10 mouse cellular contexts compared by ENCODE assay signal in the genomic region with DNA sequence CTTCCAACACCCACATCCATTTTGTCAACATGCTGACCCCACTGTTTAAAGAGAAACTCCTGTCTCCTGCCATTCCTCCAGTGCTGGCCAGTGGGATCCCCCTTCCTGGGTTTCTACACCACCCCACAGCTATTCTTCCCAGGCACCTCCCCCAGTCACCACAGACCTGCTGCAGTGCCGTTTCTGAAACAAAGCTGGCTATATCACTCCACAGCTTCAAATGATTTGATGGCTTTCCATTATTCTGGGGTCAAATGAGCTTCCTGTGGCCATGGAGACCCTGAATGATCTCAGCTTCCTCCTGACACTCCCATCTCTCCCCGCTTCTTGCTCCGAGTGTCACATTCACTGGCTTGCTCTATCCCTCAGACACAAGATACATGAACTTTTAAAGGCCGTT. TPM values are rescaled to one million over a fixed set of nuclear protein-coding genes. Genes with fewer than 3 reads are reported as not detected.
DNase-seq lines count a peak whose midpoint lies in the region; ATAC-seq and TF ChIP-seq lines count a peak whose summit lies in the region.
"Had no signal": no experiment of that assay in that cellular context is flagged by ENCODE, and none has a peak within 500 bp of the region (broad histone marks: within the 10 kb centered on the region; RNA-seq: fewer than 3 reads in every experiment).

No protein-coding gene starts in this region.

- peaks cover 3% of the 10 kb centered on the region; the same call in 1 of the 2 replicates for H3K27me3 ChIP-seq in heart, embryonic 15.5 days
- H3K27me3 ChIP-seq in forebrain, postnatal 0 days (ENCODE audit: insufficient read depth, low read length): no peaks in the 10 kb centered on the region
- H3K27me3 ChIP-seq in midbrain, embryonic 11.5 days (ENCODE audit: control insufficient read depth, insufficient read depth, low read length): no peaks in the 10 kb centered on the region

- ATAC-seq in heart, embryonic 15.5 days (replicated peaks; ENCODE audit: insufficient number of reproducible peaks, insufficient read depth, low FRiP score, low read depth): no peak
- ATAC-seq in forebrain, postnatal 0 days: no peak
- no peak for ATAC-seq in midbrain, embryonic 11.5 days (ENCODE audit: low FRiP score)

- intact Hi-C loops in heart, postnatal 14 days (cut with DNase I): no loop called here

- peak overlapping the region; percentile 23 for H3K4me2 ChIP-seq in heart, embryonic 15.5 days
- peak overlapping the region; percentile 83 for H3K4me2 ChIP-seq in forebrain, postnatal 0 days (ENCODE audit: low read depth)
- peak overlapping the region; percentile 8; the same call in 1 of the 2 replicates for H3K4me2 ChIP-seq in midbrain, embryonic 11.5 days

- H3K27ac ChIP-seq in heart, embryonic 15.5 days: peak overlapping the region; percentile 31; the same call in 1 of the 2 replicates
- H3K27ac ChIP-seq in forebrain, postnatal 0 days (ENCODE audit: low read depth, low read length): 0 out of 2 replicates have a peak overlapping the region, but pooled peaks have one; percentile 0
- no peak overlapping the region for H3K27ac ChIP-seq in midbrain, embryonic 11.5 days (ENCODE audit: low read depth, low read length)

- H3K9me3 ChIP-seq in heart, embryonic 15.5 days (replicated peaks): no peaks in the 10 kb centered on the region
- no peaks in the 10 kb centered on the region for H3K9me3 ChIP-seq in forebrain, postnatal 0 days (ENCODE audit: low read length)
- no peaks in the 10 kb centered on the region for H3K9me3 ChIP-seq in midbrain, embryonic 11.5 days (ENCODE audit: control insufficient read depth, low read length)

- no peak for TF ChIP-seq CTCF in forebrain, postnatal 0 days (IDR thresholded peaks at IDR 0.05; ENCODE audit: low read depth)

- WGBS in heart, embryonic 15.5 days: 38% methylated on average over 4 of the region's 4 CpGs
- 6% methylated on average over 4 of the region's 4 CpGs for WGBS in forebrain, postnatal 0 days
- WGBS in midbrain, embryonic 11.5 days: 28% methylated on average over 4 of the region's 4 CpGs

- no peak overlapping the region for H3K9ac ChIP-seq in heart, embryonic 15.5 days
- H3K9ac ChIP-seq in forebrain, postnatal 0 days: peak overlapping the region; percentile 26; the same call in 1 of the 2 replicates
- no peak overlapping the region for H3K9ac ChIP-seq in midbrain, embryonic 11.5 days (ENCODE audit: low read length)

- DNase-seq in heart, postnatal 14 days: no peak
- DNase-seq in embryo, embryonic 11 days: peak; percentile 29
- no peak for DNase-seq in forebrain, postnatal 0 days
- no peak for DNase-seq in midbrain, embryonic 11.5 days (ENCODE audit: low spot score, missing footprints)
- no peak for DNase-seq in liver
- DNase-seq in retina, postnatal 1 day: no peak
- no peak for DNase-seq in cerebellum, postnatal 14 days
- DNase-seq: lung, adult 2 months had no signal

- H3K4me1 ChIP-seq in heart, embryonic 15.5 days (replicated peaks): peaks cover 23% of the 10 kb centered on the region
- H3K4me1 ChIP-seq in forebrain, postnatal 0 days (ENCODE audit: insufficient read depth): peaks cover 35% of the 10 kb centered on the region
- H3K4me1 ChIP-seq in midbrain, embryonic 11.5 days (ENCODE audit: control insufficient read depth, insufficient read depth, low read length): peaks cover 31% of the 10 kb centered on the region

- no peak overlapping the region for H3K4me3 ChIP-seq in heart, embryonic 15.5 days
- peak overlapping the region; percentile 18; the same call in 1 of the 2 replicates for H3K4me3 ChIP-seq in forebrain, postnatal 0 days (ENCODE audit: low read depth, low read length)
- H3K4me3 ChIP-seq in midbrain, embryonic 11.5 days (ENCODE audit: low read depth, low read length): no peak overlapping the region
- H3K4me3 ChIP-seq: erythroblast, embryonic 14.5 days had no signal

- no peaks in the 10 kb centered on the region for H3K36me3 ChIP-seq in heart, embryonic 15.5 days
- H3K36me3 ChIP-seq in forebrain, postnatal 0 days (ENCODE audit: insufficient read depth): peaks cover 39% of the 10 kb centered on the region
- H3K36me3 ChIP-seq in midbrain, embryonic 11.5 days (ENCODE audit: control insufficient read depth, insufficient read depth, low read length): peaks cover 8% of the 10 kb centered on the region

RNA-seq across cellular contexts. Expression of a gene that starts 2.9 kb away (rescaled TPM):
- polyA plus RNA-seq in heart, embryonic 15.5 days (2015; fragmentation: Nextera tagmentation; extraction: Ambion mirVana): 3.4 and 5.9 TPM in 2 replicates
- total RNA-seq in heart, postnatal 14 days (2021): 10 to 100 TPM; 18.0 to 21.1 TPM
- 62.7 and 98.7 TPM in 2 replicates for total RNA-seq in forebrain, postnatal 0 days (2014; rRNA removed)
- polyA plus RNA-seq in forebrain, postnatal 0 days (2015; fragmentation: Nextera tagmentation; extraction: Ambion mirVana): 5.7 and 8.0 TPM in 2 replicates
- 10.7 and 12.7 TPM in 2 replicates for polyA plus RNA-seq in midbrain, embryonic 11.5 days (2014; fragmentation: Nextera tagmentation; extraction: Ambion mirVana)
- polyA plus RNA-seq: erythroblast, embryonic 14.5 days had no signal

RNA-seq across cellular contexts. Expression of a gene that starts 26.3 kb away (rescaled TPM):
- polyA plus RNA-seq in heart, embryonic 15.5 days (2015; fragmentation: Nextera tagmentation; extraction: Ambion mirVana): 180 and 222 TPM in 2 replicates
- 10 to 100 TPM; 96.0 to 96.7 TPM for total RNA-seq in heart, postnatal 14 days (2021)
- 15.0 and 37.1 TPM in 2 replicates for total RNA-seq in forebrain, postnatal 0 days (2014; rRNA removed)
- polyA plus RNA-seq in forebrain, postnatal 0 days (2015; fragmentation: Nextera tagmentation; extraction: Ambion mirVana): 192 and 197 TPM in 2 replicates
- polyA plus RNA-seq in midbrain, embryonic 11.5 days (2014; fragmentation: Nextera tagmentation; extraction: Ambion mirVana): 245 and 258 TPM in 2 replicates

RNA-seq across cellular contexts. Expression of a gene that starts 32.5 kb away (rescaled TPM):
- polyA plus RNA-seq in heart, embryonic 15.5 days (2015; fragmentation: Nextera tagmentation; extraction: Ambion mirVana): 72.8 and 77.1 TPM in 2 replicates
- total RNA-seq in heart, postnatal 14 days (2021): 10 to 100 TPM; 41.6 to 42.5 TPM
- 16.8 and 51.2 TPM in 2 replicates for total RNA-seq in forebrain, postnatal 0 days (2014; rRNA removed)
- 38.7 and 40.0 TPM in 2 replicates for polyA plus RNA-seq in forebrain, postnatal 0 days (2015; fragmentation: Nextera tagmentation; extraction: Ambion mirVana)
- polyA plus RNA-seq in midbrain, embryonic 11.5 days (2014; fragmentation: Nextera tagmentation; extraction: Ambion mirVana): 54.1 and 57.9 TPM in 2 replicates

RNA-seq across cellular contexts. Expression of a gene that starts 40.4 kb away (rescaled TPM):
- 90.0 and 105 TPM in 2 replicates for polyA plus RNA-seq in heart, embryonic 15.5 days (2015; fragmentation: Nextera tagmentation; extraction: Ambion mirVana)
- total RNA-seq in heart, postnatal 14 days (2021): 10 to 100 TPM; 81.0 to 88.8 TPM
- 84.6 and 86.5 TPM in 2 replicates for total RNA-seq in forebrain, postnatal 0 days (2014; rRNA removed)
- polyA plus RNA-seq in forebrain, postnatal 0 days (2015; fragmentation: Nextera tagmentation; extraction: Ambion mirVana): 99.9 and 108 TPM in 2 replicates
- polyA plus RNA-seq in midbrain, embryonic 11.5 days (2014; fragmentation: Nextera tagmentation; extraction: Ambion mirVana): 163 and 195 TPM in 2 replicates

RNA-seq across cellular contexts. Expression of a gene that starts 47.4 kb away (rescaled TPM):
- 18.7 and 23.2 TPM in 2 replicates for polyA plus RNA-seq in heart, embryonic 15.5 days (2015; fragmentation: Nextera tagmentation; extraction: Ambion mirVana)
- 10 to 100 TPM; 10.8 to 11.2 TPM for total RNA-seq in heart, postnatal 14 days (2021)
- 22.1 and 26.6 TPM in 2 replicates for total RNA-seq in forebrain, postnatal 0 days (2014; rRNA removed)
- polyA plus RNA-seq in forebrain, postnatal 0 days (2015; fragmentation: Nextera tagmentation; extraction: Ambion mirVana): 16.0 and 19.1 TPM in 2 replicates
- polyA plus RNA-seq in midbrain, embryonic 11.5 days (2014; fragmentation: Nextera tagmentation; extraction: Ambion mirVana): 41.2 and 45.0 TPM in 2 replicates

Comparison
In these comparisons a context has a peak if more than half of its experiments do, and no peak if none do; other contexts are left out.
1. H3K4me2 ChIP-seq: peak in every context shown above with its lines; median percentile 83 in forebrain, postnatal 0 days; 23 in heart, embryonic 15.5 days; 8 in midbrain, embryonic 11.5 days.